Mouse (Mus musculus): Measurements from ENCODE around the gene Grwd1. TPM values are rescaled to one million over a fixed set of nuclear protein-coding genes. Genes with fewer than 3 reads are reported as not detected.
A peak's percentile ranks its signal among the peaks of the same experiment; 100 is the strongest.

Gene Grwd1
- polyA plus RNA-seq, 1 experiment, result 6.6 TPM

DNA sequence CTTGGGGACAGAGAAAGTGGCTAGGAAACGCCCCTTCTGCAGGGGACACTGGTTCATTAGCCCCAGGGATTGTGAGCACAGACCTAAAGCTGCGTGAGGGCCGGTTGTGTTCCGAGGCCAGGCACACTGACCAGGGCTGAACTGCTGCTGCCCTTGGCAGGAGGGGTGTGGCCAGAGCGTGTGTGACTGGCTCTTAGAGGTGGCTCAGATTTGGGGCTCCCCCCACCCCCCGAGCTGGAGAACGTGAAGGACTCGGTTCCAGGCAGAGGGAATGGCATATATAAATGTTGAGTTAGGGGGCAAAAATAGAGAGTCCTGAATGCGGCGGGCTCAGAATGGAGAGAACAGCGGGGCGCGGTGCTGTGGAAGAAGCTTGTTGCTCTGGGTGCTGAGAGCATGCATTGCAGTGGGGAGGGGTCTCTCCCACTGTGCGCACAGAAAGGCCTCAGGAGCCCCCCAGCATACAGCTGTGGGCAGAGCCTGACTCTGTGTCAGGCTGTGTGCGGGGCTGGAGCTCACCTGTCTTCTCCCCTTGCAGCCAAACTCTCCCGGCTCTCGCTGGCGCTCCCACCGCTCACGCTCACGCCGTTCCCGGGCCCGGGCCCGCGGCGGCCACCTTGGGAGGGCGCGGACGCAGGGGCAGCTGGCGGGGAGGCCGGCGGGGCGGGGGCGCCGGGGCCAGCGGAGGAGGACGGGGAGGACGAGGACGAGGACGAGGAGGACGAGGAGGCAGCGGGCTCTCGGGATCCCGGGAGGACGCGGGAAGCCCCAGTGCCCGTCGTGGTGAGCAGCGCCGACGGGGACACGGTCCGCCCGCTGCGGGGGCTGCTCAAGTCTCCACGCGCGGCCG, 32.9 kb downstream of the Grwd1 start:
- H3K4me1 ChIP-seq (ENCODE audit: control insufficient read depth, insufficient read depth, insufficient read length, low read length), result no peaks in the 10 kb centered on the region
- peak overlapping the region; percentile 65 for H3K4me3 ChIP-seq (ENCODE audit: insufficient read depth, low read depth, low read length)
- H3K27ac ChIP-seq (replicated peaks; ENCODE audit: low read depth, low read length), result no peak overlapping the region

DNA sequence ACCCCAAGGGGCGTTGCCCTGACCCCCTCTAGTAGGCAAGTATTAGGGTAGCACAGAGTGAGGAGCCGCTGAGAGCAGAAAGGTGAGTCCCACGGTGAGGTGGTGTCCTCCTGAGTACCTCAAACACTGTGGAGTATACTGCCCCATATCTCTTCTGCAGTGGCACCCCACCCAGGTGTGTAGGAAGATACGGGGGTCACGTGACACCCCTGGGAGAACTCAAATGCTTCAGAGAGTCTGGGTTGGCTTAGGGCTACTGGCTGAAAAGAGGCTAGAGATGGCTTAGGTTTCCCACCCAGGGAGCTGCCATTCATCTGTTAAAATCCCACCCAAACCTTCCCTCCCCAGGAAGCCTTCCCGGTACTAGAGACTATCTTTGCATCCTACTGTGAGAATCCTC, 33.8 kb downstream of the Grwd1 start:
- H3K27ac ChIP-seq (replicated peaks; ENCODE audit: low read depth, low read length), result no peak overlapping the region
- H3K4me3 ChIP-seq (ENCODE audit: insufficient read depth, low read depth, low read length), result no peak overlapping the region
- no peaks in the 10 kb centered on the region for H3K4me1 ChIP-seq (ENCODE audit: control insufficient read depth, insufficient read depth, insufficient read length, low read length)

DNA sequence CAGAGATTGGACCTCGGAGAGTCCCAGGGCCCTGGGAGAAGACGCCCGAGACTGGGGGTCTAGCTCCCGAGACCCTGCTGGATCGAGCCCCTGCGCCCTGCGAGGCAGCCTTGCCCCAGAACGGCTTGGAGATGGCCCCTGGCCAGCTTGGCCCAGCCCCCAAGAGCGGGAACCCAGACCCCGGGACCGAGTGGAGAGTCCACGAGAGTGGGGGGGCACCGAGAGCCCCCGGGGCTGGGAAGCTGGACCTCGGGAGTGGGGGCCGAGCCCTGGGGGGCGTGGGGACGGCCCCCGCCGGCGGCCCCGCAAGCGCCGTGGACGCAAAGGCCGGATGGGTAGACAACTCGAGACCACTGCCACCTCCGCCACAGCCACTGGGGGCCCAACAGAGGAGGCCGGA, 35.8 kb downstream of the Grwd1 start:
- H3K4me3 ChIP-seq (ENCODE audit: insufficient read depth, low read depth, low read length), result no peak overlapping the region
- H3K4me1 ChIP-seq (ENCODE audit: control insufficient read depth, insufficient read depth, insufficient read length, low read length), result no peaks in the 10 kb centered on the region
- H3K27ac ChIP-seq (replicated peaks; ENCODE audit: low read depth, low read length), result no peak overlapping the region

GRCm38 (mm10) chr7:45793969-45794585, 36.7 kb downstream of the Grwd1 start:
- Histone ChIP-seq H3K27ac (replicated peaks; ENCODE audit: low read depth, low read length) (no peak overlapping the region), H3K4me1 (ENCODE audit: control insufficient read depth, insufficient read depth, insufficient read length, low read length) (no peaks in the 10 kb centered on the region), H3K4me3 (ENCODE audit: insufficient read depth, low read depth, low read length) (no peak overlapping the region)

GRCm38 (mm10) chr7:45793240-45793639, 37.5 kb downstream of the Grwd1 start:
- Histone ChIP-seq H3K4me3 (ENCODE audit: insufficient read depth, low read depth, low read length) (no peak overlapping the region), H3K27ac (replicated peaks; ENCODE audit: low read depth, low read length) (no peak overlapping the region), H3K4me1 (ENCODE audit: control insufficient read depth, insufficient read depth, insufficient read length, low read length) (no peaks in the 10 kb centered on the region)

DNA sequence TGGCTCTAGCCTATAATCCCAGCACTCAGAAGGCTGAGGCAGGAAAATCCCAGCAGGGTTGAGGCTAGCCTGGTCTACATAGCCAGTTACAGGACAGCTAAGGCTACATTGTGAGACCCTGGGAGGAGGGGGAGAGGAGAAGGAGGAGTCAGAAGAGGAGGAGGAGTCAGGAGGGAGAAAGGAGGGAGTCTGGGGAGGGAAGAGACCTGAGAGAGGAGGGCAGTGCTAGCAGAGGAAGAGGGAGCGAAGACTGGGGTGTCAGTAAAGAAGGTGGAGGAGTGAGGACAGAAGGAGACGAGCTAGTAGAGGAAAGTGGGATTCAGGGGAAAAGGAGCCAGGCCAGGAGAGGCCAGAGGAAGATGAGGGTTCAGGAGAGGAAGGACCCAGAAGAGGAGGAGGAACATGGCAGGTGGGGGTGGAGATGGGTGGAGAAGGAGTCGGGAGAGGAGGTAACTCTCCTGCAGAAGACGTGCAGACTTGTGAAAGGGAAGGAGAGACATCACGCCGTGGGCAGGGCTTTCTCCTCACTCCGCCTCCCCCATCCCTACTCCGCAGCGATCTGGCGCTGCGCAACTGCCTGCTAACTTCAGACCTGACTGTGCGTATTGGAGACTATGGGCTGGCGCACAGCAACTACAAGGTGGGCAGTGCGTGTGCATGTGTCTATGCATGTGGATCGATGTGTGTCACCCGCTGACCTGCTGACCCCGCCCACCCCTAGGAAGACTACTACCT, 38.8 kb downstream of the Grwd1 start:
- Histone ChIP-seq H3K4me3 (ENCODE audit: insufficient read depth, low read depth, low read length) (no peak overlapping the region), H3K4me1 (ENCODE audit: control insufficient read depth, insufficient read depth, insufficient read length, low read length) (no peaks in the 10 kb centered on the region), H3K27ac (replicated peaks; ENCODE audit: low read depth, low read length) (no peak overlapping the region)

DNA sequence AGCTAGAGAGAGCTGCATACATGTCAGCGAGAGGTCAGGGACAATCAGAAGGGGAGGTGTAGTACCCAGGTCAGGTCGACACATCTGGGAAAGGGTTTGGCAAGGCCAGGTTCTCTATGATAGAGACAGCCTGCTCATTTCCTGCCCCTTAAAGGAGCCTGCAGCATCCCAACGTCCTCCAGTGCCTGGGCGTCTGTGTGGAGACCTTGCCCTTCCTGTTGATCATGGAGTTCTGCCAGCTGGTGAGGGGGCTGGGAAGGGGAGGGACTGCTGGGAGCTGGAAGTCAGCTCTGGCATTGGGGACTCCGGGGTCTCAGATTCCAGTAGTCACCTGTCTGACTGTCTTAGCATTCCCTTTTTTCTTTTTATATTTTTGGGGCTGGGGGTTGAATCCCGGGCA, 40.0 kb downstream of the Grwd1 start:
- no peak overlapping the region for H3K4me3 ChIP-seq (ENCODE audit: insufficient read depth, low read depth, low read length)
- no peaks in the 10 kb centered on the region for H3K4me1 ChIP-seq (ENCODE audit: control insufficient read depth, insufficient read depth, insufficient read length, low read length)
- no peak overlapping the region for H3K27ac ChIP-seq (replicated peaks; ENCODE audit: low read depth, low read length)

GRCm38 (mm10) chr7:45787642-45788041, 43.1 kb downstream of the Grwd1 start:
- Histone ChIP-seq H3K4me1 (ENCODE audit: control insufficient read depth, insufficient read depth, insufficient read length, low read length) (no peaks in the 10 kb centered on the region), H3K27ac (replicated peaks; ENCODE audit: low read depth, low read length) (no peak overlapping the region)

DNA sequence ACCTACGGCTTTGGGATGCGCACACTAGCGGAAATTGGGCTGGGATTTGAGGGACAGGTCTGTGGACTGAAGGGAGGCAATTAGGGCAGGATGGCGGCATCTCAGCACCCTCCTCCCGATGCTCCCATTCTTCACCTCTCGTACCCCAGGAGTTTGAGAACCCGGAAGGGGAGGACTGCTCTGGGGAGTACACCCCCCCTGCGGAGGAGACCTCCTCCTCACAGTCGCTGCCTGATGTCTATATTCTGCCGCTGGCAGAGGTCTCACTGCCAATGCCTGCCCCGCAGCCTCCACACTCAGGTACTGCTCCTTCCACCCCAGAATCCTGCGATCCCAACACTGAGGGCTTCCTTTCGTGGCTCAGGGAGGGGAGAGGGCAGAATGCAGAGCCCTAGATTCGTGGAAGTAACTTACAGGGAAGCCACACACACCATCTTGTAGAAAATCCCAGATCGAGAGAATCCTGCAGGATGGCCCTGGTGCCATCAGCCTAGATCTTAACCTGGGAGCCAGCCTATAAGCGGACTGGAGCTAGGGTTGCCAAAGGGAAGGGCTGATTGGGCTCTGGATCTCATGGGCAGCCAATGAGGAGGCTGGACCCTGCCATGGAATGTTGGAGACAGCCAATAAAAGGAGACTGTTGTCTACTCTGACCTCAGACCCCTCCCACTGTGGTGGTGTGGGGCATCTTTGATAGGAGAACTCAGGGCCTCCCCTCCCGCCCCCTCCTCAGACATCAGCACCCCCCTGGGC, 43.9 kb downstream of the Grwd1 start:
- Histone ChIP-seq H3K4me1 (ENCODE audit: control insufficient read depth, insufficient read depth, insufficient read length, low read length) (peaks cover 6% of the 10 kb centered on the region), H3K4me3 (ENCODE audit: insufficient read depth, low read depth, low read length) (no peak overlapping the region), H3K27ac (replicated peaks; ENCODE audit: low read depth, low read length) (no peak overlapping the region)

More at GRCm38 (mm10) chr7:45787642-45788041, 43.1 kb downstream of the Grwd1 start:
- no peak overlapping the region for H3K4me3 ChIP-seq (ENCODE audit: insufficient read depth, low read depth, low read length)

DNA sequence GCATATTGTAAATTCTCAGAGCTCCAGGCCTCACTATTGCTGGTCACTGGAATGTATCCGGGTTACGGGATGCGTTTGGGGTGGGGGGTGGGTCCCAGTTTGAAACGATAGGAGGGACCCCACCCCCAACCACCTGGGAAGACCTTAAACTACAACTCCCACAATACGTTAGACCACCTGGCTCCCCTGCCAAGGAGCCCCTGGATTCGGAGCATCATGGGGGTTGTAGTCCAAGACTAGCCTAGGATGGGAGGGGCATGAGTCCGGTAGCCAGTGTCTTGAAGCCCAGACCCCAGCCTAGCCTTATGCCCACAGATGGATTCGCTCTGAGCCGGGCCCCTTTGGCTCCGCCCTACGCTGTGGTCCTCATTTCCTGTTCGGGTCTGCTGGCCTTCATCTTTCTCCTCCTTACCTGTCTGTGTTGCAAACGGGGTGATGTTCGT, 44.6 kb downstream of the Grwd1 start:
- Histone ChIP-seq H3K4me3 (ENCODE audit: insufficient read depth, low read depth, low read length) (no peak overlapping the region), H3K27ac (replicated peaks; ENCODE audit: low read depth, low read length) (no peak overlapping the region), H3K4me1 (ENCODE audit: control insufficient read depth, insufficient read depth, insufficient read length, low read length) (peaks cover 6% of the 10 kb centered on the region)

DNA sequence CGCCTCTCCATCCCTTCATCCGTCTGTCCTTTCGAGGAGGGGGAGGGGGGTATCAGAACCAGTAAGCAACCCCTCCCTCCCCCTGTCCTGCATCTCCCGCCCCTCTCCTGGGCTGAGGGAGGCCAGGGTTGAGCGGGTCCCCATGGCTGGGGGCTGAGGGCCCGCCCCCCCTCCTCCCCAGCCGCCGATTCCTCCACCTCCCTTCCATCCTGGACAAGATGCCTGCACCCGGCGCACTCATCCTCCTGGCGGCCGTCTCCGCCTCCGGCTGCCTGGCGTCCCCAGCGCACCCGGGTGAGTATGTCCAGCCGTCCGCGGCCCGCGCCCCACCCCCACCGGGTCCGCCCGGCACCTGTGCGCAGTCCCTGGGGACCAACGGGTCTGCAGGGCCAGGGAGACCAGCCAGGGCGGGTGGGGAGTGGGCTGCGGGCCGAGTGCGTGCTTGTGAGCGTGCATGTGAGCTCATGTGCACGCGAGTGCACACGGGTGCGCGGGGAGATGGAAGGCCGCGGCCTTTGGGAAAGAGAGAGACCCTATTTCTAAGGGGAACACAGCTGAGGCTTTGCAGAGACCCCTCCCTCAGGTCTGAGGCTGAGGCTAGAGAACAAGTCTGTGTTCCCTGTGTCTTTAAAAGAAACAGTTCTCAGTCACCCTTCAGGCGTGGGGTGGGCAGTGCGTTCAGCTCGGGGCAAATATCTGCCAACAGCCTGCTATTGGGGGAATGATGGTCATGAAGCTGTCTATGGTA, 45.2 kb downstream of the Grwd1 start:
- Histone ChIP-seq H3K4me3 (ENCODE audit: insufficient read depth, low read depth, low read length) (no peak overlapping the region), H3K4me1 (ENCODE audit: control insufficient read depth, insufficient read depth, insufficient read length, low read length) (peaks cover 6% of the 10 kb centered on the region), H3K27ac (replicated peaks; ENCODE audit: low read depth, low read length) (no peak overlapping the region)

DNA sequence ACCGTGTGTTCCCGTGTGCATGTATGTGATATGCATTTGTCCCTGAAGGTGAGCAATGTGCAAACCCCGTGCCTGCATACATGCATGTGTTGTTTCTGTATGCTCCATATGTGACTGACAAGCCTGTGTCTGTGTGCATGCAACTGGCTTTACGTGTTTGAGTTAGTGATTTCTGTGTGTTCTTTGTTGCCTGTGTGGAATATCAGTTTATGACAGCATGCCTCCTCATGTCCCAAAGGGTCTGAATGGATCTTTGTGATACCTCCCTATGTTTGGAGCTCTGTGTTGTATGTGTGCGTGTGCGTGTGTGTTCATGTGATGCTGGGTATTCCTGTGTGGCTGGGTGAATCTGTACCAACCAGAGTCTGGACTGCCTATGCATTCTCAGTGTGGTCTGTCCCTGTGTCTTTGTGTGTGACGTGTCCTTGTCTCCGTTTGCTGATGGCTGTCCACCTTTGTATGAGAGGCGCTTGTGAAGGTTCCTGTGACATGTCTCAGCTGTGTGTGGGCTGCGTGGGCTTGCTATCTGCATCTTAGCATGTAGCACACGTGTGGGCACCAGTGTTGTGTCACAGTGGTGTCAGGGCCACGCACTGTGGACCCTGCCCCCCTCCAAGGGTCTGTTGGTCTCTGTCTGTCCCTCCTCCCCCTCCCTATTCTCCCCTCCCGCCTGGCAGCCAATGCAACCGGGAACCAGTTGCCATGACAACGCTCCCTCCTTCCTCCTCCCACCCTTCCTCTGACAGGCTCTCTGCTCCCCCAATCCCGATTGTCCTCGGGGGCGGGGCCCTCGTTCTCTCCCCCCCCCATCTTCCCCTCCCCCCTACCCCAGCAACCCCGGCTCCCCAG, 46.0 kb downstream of the Grwd1 start, which contains the start of gene Sult2b1:
TSS of gene Sult2b1 (minus strand) at position 146 of the 849 bp plus-strand sequence.
- Histone ChIP-seq H3K27ac (replicated peaks; ENCODE audit: low read depth, low read length) (no peak within 1 kb of the TSS), H3K4me1 (ENCODE audit: control insufficient read depth, insufficient read depth, insufficient read length, low read length) (peaks cover 6% of the 10 kb centered on the region), H3K4me3 (ENCODE audit: insufficient read depth, low read depth, low read length) (peak within 1 kb of the TSS; percentile 48)

DNA sequence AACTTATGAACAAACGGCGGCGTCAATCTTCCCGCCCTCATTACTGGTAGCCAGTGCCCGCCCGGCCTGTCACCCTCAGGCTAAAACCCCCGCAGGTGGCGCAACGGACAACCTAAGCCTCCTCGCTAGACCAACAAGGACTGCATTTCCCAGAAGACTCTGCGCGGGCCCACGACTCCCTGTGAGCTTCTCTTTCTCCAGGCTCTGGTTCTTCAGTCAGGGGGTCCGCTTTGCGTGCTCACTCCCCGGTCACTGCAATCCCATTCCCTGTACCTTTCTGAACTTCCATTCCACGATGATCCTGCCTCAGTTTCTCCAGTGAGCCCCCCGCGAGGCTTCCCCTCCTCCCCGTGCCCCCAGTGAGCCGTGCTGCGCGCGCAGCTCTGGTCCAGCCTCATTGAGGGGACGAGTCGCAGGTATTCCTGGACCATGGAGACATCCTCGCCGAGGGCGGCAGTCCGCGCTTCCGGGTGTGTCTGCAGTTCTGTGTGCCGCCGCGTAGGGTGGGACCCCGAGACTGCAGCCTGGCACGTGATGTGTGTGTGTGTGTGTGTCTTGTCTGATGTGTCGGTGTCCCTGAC, 47.1 kb downstream of the Grwd1 start, which contains the start of gene Lmtk3:
TSS of gene Lmtk3 (plus strand) at position 228 of the 581 bp plus-strand sequence.
- Histone ChIP-seq H3K4me3 (ENCODE audit: insufficient read depth, low read depth, low read length) (peak within 1 kb of the TSS; percentile 48), H3K27ac (replicated peaks; ENCODE audit: low read depth, low read length) (no peak within 1 kb of the TSS), H3K4me1 (ENCODE audit: control insufficient read depth, insufficient read depth, insufficient read length, low read length) (peaks cover 6% of the 10 kb centered on the region)
